41 mouse cellular contexts compared by ENCODE assay signal in genomic region chr4:151051162-151051561, GRCm38 (mm10). TPM values are rescaled to one million over a fixed set of nuclear protein-coding genes. Genes with fewer than 3 reads are reported as not detected.
DNase-seq lines count a peak whose midpoint lies in the region; ATAC-seq and TF ChIP-seq lines count a peak whose summit lies in the region.
"Had no signal": no experiment of that assay in that cellular context is flagged by ENCODE, and none has a peak within 500 bp of the region (broad histone marks: within the 10 kb centered on the region; RNA-seq: fewer than 3 reads in every experiment).

No protein-coding gene starts in this region.

- intact Hi-C loops in gastrocnemius, adult 2 months (cut with DNase I) = no loop called here

- no peaks in the 10 kb centered on the region for H3K9me3 ChIP-seq in hindbrain, embryonic 14.5 days (ENCODE audit: control insufficient read depth, low read length)
- H3K9me3 ChIP-seq: embryonic facial prominence, embryonic 13.5 days; forebrain, embryonic 10.5 days; heart, embryonic 13.5 days; hindbrain, embryonic 10.5 days; intestine, embryonic 15.5 days; neural tube, embryonic 13.5 days had no signal

- H3K9ac ChIP-seq in hindbrain, embryonic 14.5 days = no peak overlapping the region
- H3K9ac ChIP-seq: embryonic facial prominence, embryonic 13.5 days; forebrain, postnatal 0 days; heart, embryonic 13.5 days; intestine, embryonic 15.5 days; neural tube, embryonic 13.5 days had no signal

- peaks cover 89% of the 10 kb centered on the region for H3K36me3 ChIP-seq in hindbrain, embryonic 14.5 days (replicated peaks; ENCODE audit: control insufficient read depth, insufficient read depth)

- H3K4me3 ChIP-seq in gastrocnemius, adult 2 months = no peak overlapping the region
- H3K4me3 ChIP-seq in hindbrain, embryonic 14.5 days (replicated peaks; ENCODE audit: low read length) = no peak overlapping the region
- no peak overlapping the region for H3K4me3 ChIP-seq in lung, adult 2 months (replicated peaks; ENCODE audit: extremely low read depth, low read depth, low read length)
- H3K4me3 ChIP-seq: embryonic facial prominence, embryonic 13.5 days; forebrain, embryonic 10.5 days; heart, embryonic 13.5 days; hindbrain, embryonic 10.5 days; intestine, embryonic 15.5 days; neural tube, embryonic 13.5 days had no signal

- H3K27me3 ChIP-seq in hindbrain, embryonic 14.5 days (ENCODE audit: control insufficient read depth, insufficient read depth, low read length) = no peaks in the 10 kb centered on the region
- H3K27me3 ChIP-seq: CH12.LX; embryonic facial prominence, embryonic 13.5 days; heart, embryonic 13.5 days; intestine, embryonic 15.5 days; neural tube, embryonic 13.5 days had no signal

- H3K4me2 ChIP-seq in hindbrain, embryonic 14.5 days (replicated peaks) = no peak overlapping the region
- H3K4me2 ChIP-seq: embryonic facial prominence, embryonic 13.5 days; heart, embryonic 13.5 days; intestine, embryonic 15.5 days; neural tube, embryonic 13.5 days had no signal

- WGBS in hindbrain, embryonic 14.5 days = 85% methylated on average over 1 of the region's 1 CpGs
- 43% methylated on average over 1 of the region's 1 CpGs for WGBS in lung, adult 2 months

- no peak for TF ChIP-seq POLR2A in lung, adult 2 months (IDR thresholded peaks at IDR 0.05; ENCODE audit: borderline replicate concordance, extremely low read depth, low read depth, low read length)

- TF ChIP-seq CTCF in gastrocnemius, adult 2 months (IDR thresholded peaks at IDR 0.05) = no peak
- no peak for TF ChIP-seq CTCF in lung, adult 2 months (IDR thresholded peaks at IDR 0.05; ENCODE audit: insufficient read depth, low read length)

- peak; percentile 37 for ATAC-seq in activated CD4-positive, CD25-positive, alpha-beta regulatory T cell, adult 4 months
- ATAC-seq in megakaryocyte, adult 5-6 weeks (ENCODE audit: poor library complexity, severe bottlenecking) = peak; percentile 63; the same call in 1 of the 2 replicates
- no peak for ATAC-seq in hindbrain, embryonic 14.5 days (ENCODE audit: low FRiP score)
- ATAC-seq: forebrain, postnatal 0 days; hindbrain, embryonic 16.5 days; intestine, embryonic 15.5 days; midbrain, embryonic 16.5 days had no signal

- no peak for DNase-seq in gastrocnemius, adult 2 months
- DNase-seq in gastrocnemius, postnatal 25 days = no peak
- peak; percentile 39 for DNase-seq in 3T3-L1 (ENCODE audit: low read depth, low spot score)
- no peak for DNase-seq in hindbrain, embryonic 14.5 days (ENCODE audit: low spot score)
- no peak for DNase-seq in lung, adult 2 months
- no peak for DNase-seq in kidney, adult 9 months
- DNase-seq: adrenal gland, adult 8-10 months; cerebellum, adult 11 months; cerebellum, adult 9-10 months; cerebellum, postnatal 36 days; forebrain, postnatal 0 days; gastrocnemius, postnatal 36 days; heart, postnatal 14 days; kidney, adult 2 months; kidney, postnatal 4 days; liver; lung, postnatal 4 days; retina, postnatal 1 day; right cerebral cortex, postnatal 25 days; spleen, adult 18-20 months; thymus, postnatal 4 days had no signal

- H3K4me1 ChIP-seq in hindbrain, embryonic 14.5 days (replicated peaks; ENCODE audit: control insufficient read depth, insufficient read depth, low read length) = peaks cover 4% of the 10 kb centered on the region; the same call in 1 of the 2 replicates
- peaks cover 21% of the 10 kb centered on the region for H3K4me1 ChIP-seq in lung, adult 2 months (ENCODE audit: control insufficient read depth, insufficient read depth, low read length)

- H3K27ac ChIP-seq in gastrocnemius, adult 2 months = peak overlapping the region; percentile 46
- H3K27ac ChIP-seq in hindbrain, embryonic 14.5 days = no peak overlapping the region
- H3K27ac ChIP-seq: embryonic facial prominence, embryonic 13.5 days; forebrain, embryonic 10.5 days; heart, embryonic 13.5 days; hindbrain, embryonic 10.5 days; intestine, embryonic 15.5 days; kidney, postnatal 0 days; neural tube, embryonic 13.5 days; stomach, postnatal 0 days had no signal

RNA-seq across cellular contexts. Expression of gene Vamp3, which starts 6.6 kb away (rescaled TPM):
- 10 to 100 TPM; 53.8 to 56.3 TPM for total RNA-seq in gastrocnemius, adult 2 months (2021)
- total RNA-seq in gastrocnemius, postnatal 25 days (2021) = 10 to 100 TPM; 49.0 to 54.0 TPM
- polyA plus RNA-seq in activated CD4-positive, CD25-positive, alpha-beta regulatory T cell, adult 4 months (2017; shearing (Covaris generic)) = 10 to 100 TPM; 47.9 to 50.8 TPM
- total RNA-seq in megakaryocyte, adult 5-6 weeks (2015) = 134 and 150 TPM in 2 replicates
- total RNA-seq in megakaryocyte, adult 5-6 weeks (2017) = 71.5 and 95.3 TPM in 2 replicates
- polyA plus RNA-seq in hindbrain, embryonic 14.5 days (2014; fragmentation: Nextera tagmentation; extraction: Ambion mirVana) = 29.9 and 43.2 TPM in 2 replicates
- 37.7 and 70.5 TPM in 2 replicates for polyA plus RNA-seq in lung, adult 2 months (2012; rRNA removed)

RNA-seq across cellular contexts. Expression of gene Per3, which starts 6.7 kb away (rescaled TPM):
- 1 to 10 TPM; 3.6 to 9.3 TPM for total RNA-seq in gastrocnemius, adult 2 months (2021)
- 10 to 100 TPM in 1 of 2 experiments, 1 to 10 TPM in 1; 3.8 to 16.2 TPM for total RNA-seq in gastrocnemius, postnatal 25 days (2021)
- 1 to 10 TPM; 3.3 to 4.7 TPM for polyA plus RNA-seq in activated CD4-positive, CD25-positive, alpha-beta regulatory T cell, adult 4 months (2017; shearing (Covaris generic))
- 0.94 and 1.6 TPM in 2 replicates for total RNA-seq in megakaryocyte, adult 5-6 weeks (2015)
- 1.2 and 1.5 TPM in 2 replicates for total RNA-seq in megakaryocyte, adult 5-6 weeks (2017)
- 3.9 and 5.1 TPM in 2 replicates for polyA plus RNA-seq in hindbrain, embryonic 14.5 days (2014; fragmentation: Nextera tagmentation; extraction: Ambion mirVana)
- polyA plus RNA-seq in lung, adult 2 months (2012; rRNA removed) = 16.6 and 22.6 TPM in 2 replicates

RNA-seq across cellular contexts. Expression of gene Gm13090, which starts 38.2 kb away (rescaled TPM):
- total RNA-seq in gastrocnemius, adult 2 months (2021) = not detected
- total RNA-seq in gastrocnemius, postnatal 25 days (2021) = not detected
- not detected for polyA plus RNA-seq in activated CD4-positive, CD25-positive, alpha-beta regulatory T cell, adult 4 months (2017; shearing (Covaris generic))
- total RNA-seq in megakaryocyte, adult 5-6 weeks (2015) = not detected in 2 replicates
- total RNA-seq in megakaryocyte, adult 5-6 weeks (2017) = not detected in 2 replicates
- polyA plus RNA-seq in hindbrain, embryonic 14.5 days (2014; fragmentation: Nextera tagmentation; extraction: Ambion mirVana) = 0.30 and 0.36 TPM in 2 replicates
- polyA plus RNA-seq in lung, adult 2 months (2012; rRNA removed) = not detected in 2 replicates
- total RNA-seq: adrenal gland, adult 8-10 months; CH12.LX; ES-E14; forebrain, postnatal 0 days; gastrocnemius, postnatal 36 days; heart, postnatal 14 days; left cerebral cortex, postnatal 10 days had no signal
- polyA plus RNA-seq: embryonic facial prominence, embryonic 13.5 days; forebrain, embryonic 10.5 days; forebrain, postnatal 0 days; heart, embryonic 13.5 days; hindbrain, embryonic 10.5 days; hindbrain, embryonic 16.5 days; intestine, embryonic 15.5 days; kidney, adult 2 months; liver, embryonic 16.5 days; lung, embryonic 16.5 days; midbrain, embryonic 16.5 days; stomach, postnatal 0 days; thymus, postnatal 0 days had no signal

RNA-seq across cellular contexts. Expression of gene Uts2, which starts 54.3 kb away (rescaled TPM):
- not detected for total RNA-seq in gastrocnemius, adult 2 months (2021)
- total RNA-seq in gastrocnemius, postnatal 25 days (2021) = not detected
- not detected for polyA plus RNA-seq in activated CD4-positive, CD25-positive, alpha-beta regulatory T cell, adult 4 months (2017; shearing (Covaris generic))
- not detected in 2 replicates for total RNA-seq in megakaryocyte, adult 5-6 weeks (2015)
- total RNA-seq in megakaryocyte, adult 5-6 weeks (2017) = not detected in 2 replicates
- polyA plus RNA-seq in hindbrain, embryonic 14.5 days (2014; fragmentation: Nextera tagmentation; extraction: Ambion mirVana) = 0.57 TPM in 1 of 2 replicates, not detected in the other
- polyA plus RNA-seq in lung, adult 2 months (2012; rRNA removed) = not detected in 2 replicates
- total RNA-seq: adrenal gland, adult 8-10 months; CH12.LX; ES-E14; forebrain, postnatal 0 days; gastrocnemius, postnatal 36 days; heart, adult 8-10 months; heart, postnatal 14 days; left cerebral cortex, postnatal 10 days had no signal
- polyA plus RNA-seq: embryonic facial prominence, embryonic 13.5 days; forebrain, embryonic 10.5 days; forebrain, postnatal 0 days; heart, embryonic 13.5 days; hindbrain, embryonic 10.5 days; intestine, embryonic 15.5 days; kidney, adult 2 months; kidney, postnatal 0 days; limb, embryonic 11.5 days; liver, embryonic 16.5 days; lung, embryonic 16.5 days; midbrain, embryonic 16.5 days had no signal
